Mouse (Mus musculus) limb, embryonic 14.5 days (tissue): ENCODE measurements around the gene Kif13a. TPM values are rescaled to one million over a fixed set of nuclear protein-coding genes. Genes with fewer than 3 reads are reported as not detected.

ENCODE experiments used
- ATAC-seq: fragments of 200-750 bp; cut with Nextera tagmentation; 2 replicates; pipeline ENCODE4 v1.8.0; 2017; ENCODE audit warnings: low read depth, moderate number of reproducible peaks, moderate TSS enrichment; ENCODE audit not compliant: low FRiP score
- DNase-seq: peaks from one replicate; pipeline ENCODE4 v3.0.0-alpha.2; 2015; ENCODE audit warnings: low spot score
- H3K27ac ChIP-seq: fragments of 300-500 bp; sonication (generic); replicated peaks from 2 replicates; pipeline ENCODE4 v1.5.1; 2014; ENCODE audit warnings: low read depth, mild to moderate bottlenecking, low read length, moderate library complexity, mixed read lengths
- H3K27me3 ChIP-seq: fragments of 300-500 bp; sonication (generic); 2 replicates; pipeline ENCODE4 v1.6.1; 2014; ENCODE audit warnings: low read length, mixed read lengths; ENCODE audit not compliant: control insufficient read depth, insufficient read depth
- H3K36me3 ChIP-seq: fragments of 300-500 bp; sonication (generic); 2 replicates; pipeline ENCODE4 v1.6.1; 2014; ENCODE audit warnings: mild to moderate bottlenecking, low read length, moderate library complexity, mixed read lengths; ENCODE audit not compliant: control insufficient read depth, insufficient read depth
- H3K4me1 ChIP-seq: fragments of 300-500 bp; sonication (generic); 2 replicates; pipeline ENCODE4 v1.6.1; 2014; ENCODE audit warnings: antibody characterized with exemption, low read length, mixed read lengths; ENCODE audit not compliant: control insufficient read depth, insufficient read depth
- H3K4me2 ChIP-seq: fragments of 300-500 bp; sonication (generic); replicated peaks from 2 replicates; pipeline ENCODE4 v1.6.1; 2014; ENCODE audit warnings: low read depth, mild to moderate bottlenecking, low read length, moderate library complexity; ENCODE audit not compliant: severe bottlenecking
- H3K4me3 ChIP-seq: fragments of 300-500 bp; sonication (generic); replicated peaks from 2 replicates; pipeline ENCODE4 v1.5.1; 2014; ENCODE audit warnings: low read length
- H3K9ac ChIP-seq: fragments of 300-500 bp; sonication (generic); 2 replicates; pipeline ENCODE4 v1.6.1; 2014; ENCODE audit warnings: mild to moderate bottlenecking, low read depth, low read length, moderate library complexity; ENCODE audit not compliant: severe bottlenecking
- H3K9me3 ChIP-seq: fragments of 300-500 bp; sonication (generic); 2 replicates; pipeline ENCODE4 v1.6.1; 2016; ENCODE audit warnings: low read length; ENCODE audit not compliant: control insufficient read depth
- POLR2A ChIP-seq: fragments of 200-500 bp; IDR thresholded peaks from 2 replicates; pipeline ENCODE4 v1.8.0; 2012; ENCODE audit warnings: inconsistent platforms, mild to moderate bottlenecking, moderate library complexity, borderline replicate concordance; ENCODE audit not compliant: insufficient read depth, insufficient read length; ENCODE audit errors: extremely low read depth
- WGBS: fragments of 180-500 bp; shearing (Covaris S2); extraction: QIAGEN DNeasy Blood & Tissue Kit; methylation state at CpG from one replicate; pipeline ENCODE4 v1.1.7; 2014; 5-methylcytosine and 5-hydroxymethylcytosine counted together
- polyA plus RNA-seq, 2 experiments: library from polyadenylated mRNA; depleted of rRNA in 1 of 2; stranded (reverse) in 1 of 2; unstranded in 1 of 2; fragments of >200 nt; fragmentation: Nextera tagmentation in 1 of 2; extraction: Ambion mirVana in 1 of 2; gene quantifications; 2 replicates each; pipeline versions ENCODE4 v1.2.1 to v1.2.3; 2012 to 2014

Gene Kif13a
- polyA plus RNA-seq, 2 experiments, result 27.6 to 28.7 TPM

DNA sequence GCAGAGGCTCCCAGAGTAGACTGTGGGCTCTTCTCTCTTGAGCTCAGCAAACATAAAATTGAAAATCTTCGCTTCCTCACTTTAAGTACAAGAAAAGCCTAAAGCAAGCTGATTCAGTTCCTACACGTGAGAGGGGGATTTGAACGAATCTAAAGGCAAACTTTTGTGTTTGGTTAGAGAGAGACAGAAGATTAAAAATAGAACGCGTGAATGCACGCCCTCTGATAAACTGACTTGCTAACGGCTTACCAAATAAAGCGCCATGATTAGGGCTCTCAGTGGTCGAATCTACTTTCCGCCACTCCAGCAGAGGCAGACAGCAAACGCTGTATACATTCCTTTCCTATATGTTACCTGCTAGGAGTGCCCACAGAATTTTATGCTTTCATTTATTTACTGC, 31.3 kb downstream of the Kif13a start:
- WGBS, result 76% methylated on average over 11 of the region's 11 CpGs
- no peak for DNase-seq
- ATAC-seq, result no peak

DNA sequence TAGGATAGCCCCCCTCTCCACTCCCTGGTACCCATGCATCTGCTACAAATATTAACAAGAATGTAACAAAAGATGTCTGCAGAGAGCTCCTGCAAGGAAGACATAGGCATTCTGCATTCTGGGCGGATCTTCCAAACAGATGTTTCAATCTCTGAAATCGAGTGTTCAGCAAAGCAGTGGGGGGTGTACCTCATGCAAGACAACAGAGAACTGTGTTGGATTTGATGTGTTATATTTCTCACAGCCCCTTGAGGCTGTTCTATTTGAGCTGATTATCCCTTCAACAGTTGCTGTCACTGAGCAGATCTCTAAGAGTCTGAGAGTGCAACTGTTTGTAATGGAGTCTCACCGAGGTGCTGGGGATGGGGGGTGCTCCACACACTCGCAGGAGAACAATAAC, 37.3 kb downstream of the Kif13a start:
- Histone ChIP-seq H3K27me3 (no peaks in the 10 kb centered on the region), H3K9me3 (no peaks in the 10 kb centered on the region), H3K4me3 (no peak overlapping the region), H3K4me1 (peaks cover 6% of the 10 kb centered on the region), H3K9ac (no peak overlapping the region), H3K36me3 (no peaks in the 10 kb centered on the region), H3K4me2 (no peak overlapping the region), H3K27ac (no peak overlapping the region)
- no peak for DNase-seq
- no peak for TF ChIP-seq POLR2A
- WGBS, result 46% methylated on average over 4 of the region's 4 CpGs
- ATAC-seq, result no peak

More for the DNA sequence above, 31.3 kb downstream of the Kif13a start:
- no peak for TF ChIP-seq POLR2A
- no peaks in the 10 kb centered on the region for H3K9me3 ChIP-seq
- H3K4me1 ChIP-seq, result peaks cover 4% of the 10 kb centered on the region; the same call in 1 of the 2 replicates
- H3K27ac ChIP-seq, result no peak overlapping the region
- no peak overlapping the region for H3K9ac ChIP-seq
- no peak overlapping the region for H3K4me3 ChIP-seq
- H3K27me3 ChIP-seq, result no peaks in the 10 kb centered on the region
- no peaks in the 10 kb centered on the region for H3K36me3 ChIP-seq
- no peak overlapping the region for H3K4me2 ChIP-seq

DNA sequence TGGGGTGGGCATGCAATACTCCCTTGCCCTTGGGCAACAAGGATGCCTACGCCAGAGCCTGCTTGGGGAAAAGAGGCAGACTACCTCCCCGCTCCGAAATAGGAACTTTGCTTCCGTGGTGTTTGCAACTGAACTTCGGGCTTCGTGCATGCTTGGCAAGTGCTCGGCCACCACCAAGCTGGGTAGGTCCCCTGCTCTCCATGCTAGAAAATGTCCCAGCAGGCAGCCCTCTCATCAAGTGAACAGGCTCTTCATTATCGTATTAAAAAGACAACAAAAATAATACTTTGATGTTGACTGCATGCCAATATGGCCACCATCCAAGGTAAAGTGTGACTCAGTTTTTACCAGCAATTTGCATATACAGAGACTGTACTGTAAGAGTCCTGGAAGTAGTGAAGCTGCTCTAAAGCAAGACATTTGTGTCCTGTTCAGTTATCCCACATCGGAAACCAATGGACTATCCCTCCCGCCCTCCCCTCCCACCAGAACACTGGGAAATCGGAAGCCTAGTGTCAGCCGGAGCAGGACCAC, 41.5 kb downstream of the Kif13a start:
- Histone ChIP-seq H3K4me1 (peaks cover 8% of the 10 kb centered on the region), H3K4me2 (no peak overlapping the region), H3K36me3 (no peaks in the 10 kb centered on the region), H3K27ac (no peak overlapping the region), H3K9ac (no peak overlapping the region), H3K27me3 (no peaks in the 10 kb centered on the region), H3K9me3 (no peaks in the 10 kb centered on the region), H3K4me3 (no peak overlapping the region)
- 73% methylated on average over 12 of the region's 12 CpGs for WGBS
- no peak for ATAC-seq
- no peak for TF ChIP-seq POLR2A
- DNase-seq, result no peak

DNA sequence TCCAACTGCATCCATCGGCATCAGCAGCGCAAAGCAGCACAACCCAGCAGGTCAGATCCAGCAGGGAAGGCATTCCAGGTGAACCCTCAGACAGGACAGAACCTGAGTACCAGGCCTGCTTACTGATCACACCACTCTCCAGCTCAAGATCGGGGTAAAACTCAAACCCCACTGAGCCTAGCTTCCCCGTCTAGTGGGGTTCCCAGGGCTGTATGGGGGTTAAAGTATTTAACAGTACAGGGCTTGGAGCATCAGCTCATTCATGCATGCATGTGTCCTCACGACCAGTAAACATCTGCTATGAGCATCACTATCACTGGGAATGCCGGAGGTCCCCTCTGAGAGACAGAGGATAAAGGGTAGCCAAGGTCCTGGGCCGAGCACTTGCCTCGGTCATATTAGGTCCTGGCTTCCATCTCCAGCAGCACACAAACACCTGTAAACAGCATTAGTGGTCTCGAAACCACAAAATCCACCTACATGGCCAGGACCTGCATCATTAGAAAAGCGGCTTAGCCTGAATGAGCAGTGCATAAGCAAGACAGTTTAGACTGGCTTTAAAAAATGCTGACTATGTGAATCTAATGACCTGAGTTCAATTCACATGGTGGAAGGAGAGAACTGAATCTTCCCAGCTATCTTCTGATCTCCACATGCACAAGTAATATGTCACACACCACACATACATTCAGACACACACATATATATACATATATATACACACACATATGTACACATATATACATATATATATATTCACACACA, 43.0 kb downstream of the Kif13a start:
- H3K36me3 ChIP-seq, result no peaks in the 10 kb centered on the region
- no peaks in the 10 kb centered on the region for H3K27me3 ChIP-seq
- DNase-seq (no peak), ATAC-seq (no peak)
- TF ChIP-seq POLR2A, result no peak
- 77% methylated on average over 10 of the region's 10 CpGs for WGBS
- no peak overlapping the region for H3K27ac ChIP-seq
- no peaks in the 10 kb centered on the region for H3K9me3 ChIP-seq
- H3K4me2 ChIP-seq, result no peak overlapping the region
- H3K4me1 ChIP-seq, result peaks cover 12% of the 10 kb centered on the region
- no peak overlapping the region for H3K9ac ChIP-seq
- H3K4me3 ChIP-seq, result no peak overlapping the region

DNA sequence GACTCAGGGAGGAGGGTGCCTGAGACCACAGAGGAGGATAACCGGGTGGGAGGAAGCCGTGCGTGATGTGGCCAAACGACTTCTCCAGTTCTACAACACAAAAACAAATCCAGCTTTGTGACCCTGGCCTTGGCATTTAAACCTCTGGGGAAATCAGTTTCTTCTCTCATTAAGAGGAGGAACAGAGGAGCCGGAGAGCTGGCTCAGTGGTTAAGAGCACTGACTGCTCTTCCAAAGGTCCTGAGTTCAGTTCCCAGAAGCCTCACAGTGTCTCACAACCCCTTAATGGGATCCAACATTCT, 44.0 kb downstream of the Kif13a start:
- no peaks in the 10 kb centered on the region for H3K36me3 ChIP-seq
- no peak for ATAC-seq
- no peak overlapping the region for H3K27ac ChIP-seq
- H3K4me2 ChIP-seq, result no peak overlapping the region
- no peaks in the 10 kb centered on the region for H3K9me3 ChIP-seq
- H3K9ac ChIP-seq, result no peak overlapping the region
- 63% methylated on average over 5 of the region's 5 CpGs for WGBS
- DNase-seq, result no peak
- no peaks in the 10 kb centered on the region for H3K27me3 ChIP-seq
- H3K4me1 ChIP-seq, result peaks cover 12% of the 10 kb centered on the region
- H3K4me3 ChIP-seq, result no peak overlapping the region
- no peak for TF ChIP-seq POLR2A
